Mouse (Mus musculus) left cerebral cortex, adult 18-20 months (tissue): ENCODE results near the gene Ccdc162. TPM values are rescaled to one million over a fixed set of nuclear protein-coding genes. Genes with fewer than 3 reads are reported as not detected.

Experiments used
- DNase-seq, 2 experiments: peaks; one replicate each; pipeline ENCODE4 v3.0.0; 2021 to 2022; ENCODE audit warnings: low spot score in 2 of 2, mixed read lengths in 1 of 2
- total RNA-seq, 2 experiments: library from RNA; stranded (reverse); gene quantifications; 2 replicates each; pipeline ENCODE4 v1.2.3; 2021

Ccdc162 gene
- total RNA-seq, 2 experiments from 2014 or later = 1.5 to 1.7 TPM

- DNase-seq = no peak
These were observed 136.0 kb downstream of the Ccdc162 start for GRCm38 (mm10) chr10:41580441-41580840.

GRCm38 (mm10) chr10:41578541-41578940 is 137.9 kb downstream of the Ccdc162 start:
- DNase-seq = no peak

- no peak for DNase-seq
These were observed 140.1 kb downstream of the Ccdc162 start for GRCm38 (mm10) chr10:41576328-41576833.

- no peak for DNase-seq
These were observed 140.7 kb downstream of the Ccdc162 start for GRCm38 (mm10) chr10:41575451-41576327.

GRCm38 (mm10) chr10:41573190-41573589 is 143.2 kb downstream of the Ccdc162 start:
- DNase-seq = no peak

GRCm38 (mm10) chr10:41572274-41572673 is 144.2 kb downstream of the Ccdc162 start:
- no peak for DNase-seq

- DNase-seq = no peak
These were observed 145.4 kb downstream of the Ccdc162 start for GRCm38 (mm10) chr10:41571065-41571464.

- no peak for DNase-seq
These were observed 148.1 kb downstream of the Ccdc162 start for GRCm38 (mm10) chr10:41568306-41568705.

GRCm38 (mm10) chr10:41565141-41565540 is 151.3 kb downstream of the Ccdc162 start:
- DNase-seq = no peak

- no peak for DNase-seq
These were observed 154.6 kb downstream of the Ccdc162 start for GRCm38 (mm10) chr10:41561701-41562395.

GRCm38 (mm10) chr10:41558401-41558800 is 158.0 kb downstream of the Ccdc162 start:
- no peak for DNase-seq

GRCm38 (mm10) chr10:41555081-41555480 is 161.4 kb downstream of the Ccdc162 start:
- no peak for DNase-seq

GRCm38 (mm10) chr10:41553711-41554110 is 162.7 kb downstream of the Ccdc162 start:
- no peak for DNase-seq

- DNase-seq = peak; percentile 45 to 53
These were observed 163.4 kb downstream of the Ccdc162 start for GRCm38 (mm10) chr10:41552847-41553589.

- no peak for DNase-seq
These were observed 164.1 kb downstream of the Ccdc162 start for GRCm38 (mm10) chr10:41552319-41552718.

- no peak for DNase-seq
These were observed 165.7 kb downstream of the Ccdc162 start for GRCm38 (mm10) chr10:41550711-41551110.

- no peak for DNase-seq
These were observed 169.9 kb downstream of the Ccdc162 start for GRCm38 (mm10) chr10:41546396-41547165.

- no peak for DNase-seq
These were observed 171.1 kb downstream of the Ccdc162 start for GRCm38 (mm10) chr10:41545224-41545755.

- DNase-seq = no peak
These were observed 171.8 kb downstream of the Ccdc162 start for GRCm38 (mm10) chr10:41544481-41545190.

- no peak for DNase-seq
These were observed 172.6 kb downstream of the Ccdc162 start for GRCm38 (mm10) chr10:41543844-41544243.
